Mouse (Mus musculus) left cerebral cortex, adult 18-20 months (tissue): ENCODE measurements around the gene Junb. TPM values are rescaled to one million over a fixed set of nuclear protein-coding genes. Genes with fewer than 3 reads are reported as not detected.
A peak's percentile ranks its signal among the peaks of the same experiment; 100 is the strongest.

ENCODE experiments used
- DNase-seq, 2 experiments: peaks; one replicate each; pipeline ENCODE4 v3.0.0; 2021 to 2022; ENCODE audit warnings: low spot score in 2 of 2, mixed read lengths in 1 of 2
- total RNA-seq, 2 experiments: library from RNA; stranded (reverse); gene quantifications; 2 replicates each; pipeline ENCODE4 v1.2.3; 2021

The Junb gene
- total RNA-seq, 2 experiments from 2014 or later, result 119 to 130 TPM

GRCm38 (mm10) chr8:84989810-84990209, 11.3 kb upstream of the Junb start:
- DNase-seq, result peak; percentile 89 to 90

GRCm38 (mm10) chr8:84989311-84989731, 10.8 kb upstream of the Junb start:
- DNase-seq, result no peak

- no peak for DNase-seq
Observed at GRCm38 (mm10) chr8:84987903-84988302, 9.4 kb upstream of the Junb start.

- no peak for DNase-seq
Observed at GRCm38 (mm10) chr8:84987388-84987787, 8.9 kb upstream of the Junb start.

- no peak for DNase-seq
Observed at GRCm38 (mm10) chr8:84986379-84986945, 7.9 kb upstream of the Junb start.

GRCm38 (mm10) chr8:84985684-84986378, 7.3 kb upstream of the Junb start:
- DNase-seq, result peak; percentile 95 to 97

GRCm38 (mm10) chr8:84985049-84985683, 6.6 kb upstream of the Junb start:
- peak; percentile 22 for DNase-seq

- no peak for DNase-seq
Observed at GRCm38 (mm10) chr8:84984294-84985048, 6.0 kb upstream of the Junb start.

- no peak for DNase-seq
Observed at GRCm38 (mm10) chr8:84982499-84983011, 4.0 kb upstream of the Junb start.

- no peak for DNase-seq
Observed at GRCm38 (mm10) chr8:84981644-84982498, 3.4 kb upstream of the Junb start.

GRCm38 (mm10) chr8:84980622-84981358, 2.3 kb upstream of the Junb start:
- DNase-seq, result peak in 1 of 2 experiments; percentile 25

GRCm38 (mm10) chr8:84979599-84980421, 1.3 kb upstream of the Junb start:
- peak; percentile 89 to 93 for DNase-seq

- peak; percentile 70 to 71 for DNase-seq
Observed at GRCm38 (mm10) chr8:84977435-84978247, 877 bp downstream of the Junb start.

- DNase-seq, result no peak
Observed at GRCm38 (mm10) chr8:84976763-84977434, 1.6 kb downstream of the Junb start.

- peak; percentile 95 to 96 for DNase-seq
Observed at GRCm38 (mm10) chr8:84976031-84976762, 2.3 kb downstream of the Junb start.

- peak; percentile 56 to 62 for DNase-seq
Observed at GRCm38 (mm10) chr8:84975434-84975833, 3.1 kb downstream of the Junb start.
